Mouse (Mus musculus) MEL (cell line): ENCODE results near the gene Papss1. TPM values are rescaled to one million over a fixed set of nuclear protein-coding genes. Genes with fewer than 3 reads are reported as not detected.

ENCODE experiments used
- DNase-seq: peaks from one replicate; pipeline ENCODE4 v3.0.0; 2011; ENCODE audit warnings: low read depth, low spot score
- H3K27ac ChIP-seq: 2 replicates; pipeline ENCODE4 v1.5.1; 2012; ENCODE audit warnings: low read depth, mild to moderate bottlenecking, control low read depth, low read length, moderate library complexity; ENCODE audit not compliant: control insufficient read depth
- H3K27me3 ChIP-seq, 2 experiments: fragments of 150-350 bp in 1 of 2; sonication (generic) in 1 of 2; 2 replicates each; pipeline ENCODE4 v1.6.1; 2012; ENCODE audit warnings: low read length in 2 of 2, mild to moderate bottlenecking in 2 of 2, improper control_type of control experiment in 1 of 2, moderate library complexity in 1 of 2; ENCODE audit not compliant: insufficient read depth in 2 of 2, control insufficient read depth in 1 of 2
- H3K36me3 ChIP-seq, 2 experiments: 2 replicates each; pipeline ENCODE4 v1.6.1; 2012 to 2014; ENCODE audit warnings: low read length in 2 of 2, improper control_type of control experiment in 1 of 2, inconsistent platforms in 1 of 2, mild to moderate bottlenecking in 1 of 2; ENCODE audit not compliant: insufficient read depth in 2 of 2, control insufficient read depth in 1 of 2
- H3K4me1 ChIP-seq, 2 experiments: fragments of 150-350 bp in 1 of 2; sonication (generic) in 1 of 2; 2 replicates each; pipeline ENCODE4 v1.6.1; 2012; ENCODE audit warnings: low read length in 2 of 2, improper control_type of control experiment in 1 of 2, mild to moderate bottlenecking in 1 of 2; ENCODE audit not compliant: insufficient read depth in 2 of 2, control insufficient read depth in 1 of 2
- H3K4me3 ChIP-seq, 2 experiments: fragments of 150-350 bp in 1 of 2; sonication (generic) in 1 of 2; 2 replicates each; pipeline ENCODE4 v1.5.1; 2012; ENCODE audit warnings: low read depth in 2 of 2, low read length in 2 of 2, mild to moderate bottlenecking in 2 of 2, moderate library complexity in 2 of 2, control low read depth in 1 of 2, improper control_type of control experiment in 1 of 2; ENCODE audit not compliant: control insufficient read depth in 1 of 2, insufficient read depth in 1 of 2
- H3K79me2 ChIP-seq: 2 replicates; pipeline ENCODE4 v1.6.1; 2012; ENCODE audit warnings: mild to moderate bottlenecking, low read length, moderate library complexity; ENCODE audit not compliant: control insufficient read depth, poor library complexity, insufficient read depth
- H3K9ac ChIP-seq: 2 replicates; pipeline ENCODE4 v1.6.1; 2012; ENCODE audit warnings: low read depth, mild to moderate bottlenecking, control low read depth, low read length, moderate library complexity; ENCODE audit not compliant: control insufficient read depth, poor library complexity, severe bottlenecking
- H3K9me3 ChIP-seq: fragments of 150-350 bp; sonication (generic); replicated peaks from 2 replicates; pipeline ENCODE4 v1.6.1; 2012; ENCODE audit warnings: mild to moderate bottlenecking, low read length, improper control_type of control experiment, moderate library complexity; ENCODE audit not compliant: insufficient read depth
- BHLHE40 ChIP-seq: IDR thresholded peaks from 2 replicates; pipeline ENCODE4 v1.6.1; 2012; ENCODE audit warnings: low read depth, mild to moderate bottlenecking, inconsistent platforms, low read length, improper control_type of control experiment, borderline replicate concordance
- CHD2 ChIP-seq: IDR thresholded peaks from 2 replicates; pipeline ENCODE4 v1.6.1; 2011; ENCODE audit warnings: low read length, improper control_type of control experiment
- E2F4 ChIP-seq: IDR thresholded peaks from 2 replicates; pipeline ENCODE4 v1.6.1; 2011; ENCODE audit warnings: low read depth, low read length, improper control_type of control experiment, borderline replicate concordance
- ELF1 ChIP-seq: IDR thresholded peaks from 2 replicates; pipeline ENCODE4 v1.6.1; 2014; ENCODE audit warnings: low read depth, mild to moderate bottlenecking, inconsistent platforms, low read length, improper control_type of control experiment, moderate library complexity
- GABPA ChIP-seq: IDR thresholded peaks from 2 replicates; pipeline ENCODE4 v1.6.1; 2012; ENCODE audit warnings: low read depth, mild to moderate bottlenecking, inconsistent platforms, low read length, improper control_type of control experiment, moderate library complexity
- GATA1 ChIP-seq: IDR thresholded peaks from 2 replicates; pipeline ENCODE4 v1.6.1; 2011; ENCODE audit warnings: low read depth, low read length, improper control_type of control experiment
- JUND ChIP-seq: IDR thresholded peaks from 2 replicates; pipeline ENCODE4 v1.6.1; 2011; ENCODE audit warnings: low read depth, mild to moderate bottlenecking, improper control_type of control experiment, low read length
- KAT2A ChIP-seq: conservative IDR thresholded peaks from 2 replicates; pipeline ENCODE4 v1.6.1; 2012; ENCODE audit warnings: low read depth, low read length, improper control_type of control experiment, inconsistent platforms
- MAFK ChIP-seq: IDR thresholded peaks from 2 replicates; pipeline ENCODE4 v1.6.1; 2011; ENCODE audit warnings: low read depth, mild to moderate bottlenecking, low read length, improper control_type of control experiment, borderline replicate concordance
- MAZ ChIP-seq: IDR thresholded peaks from 2 replicates; pipeline ENCODE4 v1.6.1; 2012; ENCODE audit warnings: low read depth, mild to moderate bottlenecking, inconsistent platforms, low read length, improper control_type of control experiment
- MEF2A ChIP-seq: IDR thresholded peaks from 2 replicates; pipeline ENCODE4 v1.6.1; 2014; ENCODE audit warnings: low read depth, mild to moderate bottlenecking, inconsistent platforms, low read length, improper control_type of control experiment; ENCODE audit not compliant: poor library complexity, insufficient replicate concordance, severe bottlenecking; ENCODE audit errors: extremely low read depth
- MXI1 ChIP-seq: IDR thresholded peaks from 2 replicates; pipeline ENCODE4 v1.6.1; 2011; ENCODE audit warnings: mild to moderate bottlenecking, low read depth, low read length, improper control_type of control experiment
- MYB ChIP-seq: IDR thresholded peaks from 2 replicates; pipeline ENCODE4 v1.6.1; 2011; ENCODE audit warnings: mild to moderate bottlenecking, low read depth, low read length, improper control_type of control experiment
- MYC ChIP-seq: IDR thresholded peaks from 2 replicates; pipeline ENCODE4 v1.6.1; 2011; ENCODE audit warnings: low read depth, mild to moderate bottlenecking, low read length, improper control_type of control experiment, moderate library complexity
- NELFE ChIP-seq: IDR thresholded peaks from 2 replicates; pipeline ENCODE4 v1.6.1; 2011; ENCODE audit warnings: low read depth, low read length, improper control_type of control experiment
- POLR2A ChIP-seq, 2 experiments: IDR thresholded peaks; 2 replicates each; pipeline ENCODE4 v1.6.1; 2011 to 2012; ENCODE audit warnings: low read length in 2 of 2, mild to moderate bottlenecking in 2 of 2, control low read depth in 1 of 2, improper control_type of control experiment in 1 of 2, low read depth in 1 of 2, moderate library complexity in 1 of 2; ENCODE audit not compliant: control insufficient read depth in 1 of 2, insufficient read depth in 1 of 2, poor library complexity in 1 of 2
- POLR2AphosphoS5 ChIP-seq: IDR thresholded peaks from 2 replicates; pipeline ENCODE4 v1.6.1; 2012; ENCODE audit warnings: low read depth, borderline replicate concordance, mild to moderate bottlenecking, inconsistent platforms, low read length, moderate library complexity, mixed read lengths
- USF1 ChIP-seq: IDR thresholded peaks from 2 replicates; pipeline ENCODE4 v1.6.1; 2014; ENCODE audit warnings: low read depth, mild to moderate bottlenecking, inconsistent platforms, low read length, improper control_type of control experiment, moderate library complexity
- USF2 ChIP-seq, 2 experiments: IDR thresholded peaks; 2 replicates each; pipeline ENCODE4 v1.6.1; 2011 to 2012; ENCODE audit warnings: improper control_type of control experiment in 2 of 2, low read length in 2 of 2, borderline replicate concordance in 1 of 2, inconsistent platforms in 1 of 2, low read depth in 1 of 2, mild to moderate bottlenecking in 1 of 2; ENCODE audit not compliant: insufficient read depth in 1 of 2
- ZC3H11A ChIP-seq: IDR thresholded peaks from 2 replicates; pipeline ENCODE4 v1.6.1; 2012; ENCODE audit warnings: low read depth, mild to moderate bottlenecking, inconsistent platforms, low read length, improper control_type of control experiment
- ZKSCAN1 ChIP-seq: IDR thresholded peaks from 2 replicates; pipeline ENCODE4 v1.6.1; 2012; ENCODE audit warnings: low read depth, mild to moderate bottlenecking, inconsistent platforms, low read length, improper control_type of control experiment, moderate library complexity
- ZMIZ1 ChIP-seq: IDR thresholded peaks from 2 replicates; pipeline ENCODE4 v1.6.1; 2012; ENCODE audit warnings: low read depth, mild to moderate bottlenecking, inconsistent platforms, low read length, improper control_type of control experiment, moderate library complexity
- ZNF384 ChIP-seq: IDR thresholded peaks from 2 replicates; pipeline ENCODE4 v1.6.1; 2012; ENCODE audit warnings: low read depth, mild to moderate bottlenecking, inconsistent platforms, low read length, improper control_type of control experiment
- polyA plus RNA-seq, 2 experiments: library from polyadenylated mRNA; stranded (reverse) in 1 of 2; unstranded in 1 of 2; fragments of >175 nt in 1 of 2; fragments of >200 nt in 1 of 2; gene quantifications; 2 replicates each; pipeline versions ENCODE4 v1.2.1 to v1.2.4; 2012; ENCODE audit warnings: low replicate concordance in 2 of 2, low read depth in 1 of 2; ENCODE audit not compliant: insufficient read length in 2 of 2, insufficient read depth in 1 of 2, missing spikeins in 1 of 2
- total RNA-seq: library from RNA; depleted of rRNA; stranded (reverse); fragments of 300-350 nt; gene quantifications from 2 replicates; pipeline ENCODE4 v1.2.3, GENCODE M21; 2012

Gene Papss1
- total and polyA plus RNA-seq, 3 experiments = 27.7 to 36.2 TPM; not detected in 1

GRCm38 (mm10) chr3:131524779-131525178 lies 39.8 kb upstream of the Papss1 start:
- H3K9me3 ChIP-seq = no peaks in the 10 kb centered on the region
- no peaks in the 10 kb centered on the region for H3K4me1 ChIP-seq
- TF ChIP-seq MEF2A (no peak), ZMIZ1 (no peak), ZKSCAN1 (no peak), GABPA (no peak), POLR2AphosphoS5 (no peak), ZC3H11A (no peak), GATA1 (no peak), ZNF384 (no peak), JUND (no peak), USF1 (no peak), MYC (no peak), MXI1 (no peak), USF2 (IDR thresholded peaks at IDR 0.05; ENCODE audit: borderline replicate concordance in 1 of 2, insufficient read depth in 1 of 2, low read depth in 1 of 2, low read length in 2 of 2) (no peak), ELF1 (no peak), MYB (no peak), NELFE (no peak), BHLHE40 (no peak)
- DNase-seq = no peak
- H3K4me3 ChIP-seq = no peak overlapping the region
- H3K27ac ChIP-seq = no peak overlapping the region
- H3K27me3 ChIP-seq = no peaks in the 10 kb centered on the region
- H3K36me3 ChIP-seq = no peaks in the 10 kb centered on the region
- no peaks in the 10 kb centered on the region for H3K79me2 ChIP-seq
- no peak overlapping the region for H3K9ac ChIP-seq

- H3K27me3 ChIP-seq = no peaks in the 10 kb centered on the region
- H3K9ac ChIP-seq = no peak overlapping the region
- DNase-seq = no peak
- H3K79me2 ChIP-seq = no peaks in the 10 kb centered on the region
- no peaks in the 10 kb centered on the region for H3K9me3 ChIP-seq
- H3K27ac ChIP-seq = no peak overlapping the region
- no peaks in the 10 kb centered on the region for H3K36me3 ChIP-seq
- no peaks in the 10 kb centered on the region for H3K4me1 ChIP-seq
- no peak overlapping the region for H3K4me3 ChIP-seq
- TF ChIP-seq MAFK (no peak), E2F4 (no peak), NELFE (no peak), CHD2 (no peak), KAT2A (no peak), GATA1 (no peak), MEF2A (no peak), BHLHE40 (no peak), ELF1 (no peak), POLR2A (IDR thresholded peaks at IDR 0.05; ENCODE audit: control insufficient read depth in 1 of 2, insufficient read depth in 1 of 2, low read depth in 1 of 2, low read length in 2 of 2, poor library complexity in 1 of 2) (no peak), MAZ (no peak), ZKSCAN1 (no peak)
- TF ChIP-seq, all 39 proteins: peak for 0
These were observed 39.3 kb upstream of the Papss1 start for GRCm38 (mm10) chr3:131525229-131525628.
